Mouse (Mus musculus): ENCODE measurements around the gene Parp4.

The Parp4 gene

DNA sequence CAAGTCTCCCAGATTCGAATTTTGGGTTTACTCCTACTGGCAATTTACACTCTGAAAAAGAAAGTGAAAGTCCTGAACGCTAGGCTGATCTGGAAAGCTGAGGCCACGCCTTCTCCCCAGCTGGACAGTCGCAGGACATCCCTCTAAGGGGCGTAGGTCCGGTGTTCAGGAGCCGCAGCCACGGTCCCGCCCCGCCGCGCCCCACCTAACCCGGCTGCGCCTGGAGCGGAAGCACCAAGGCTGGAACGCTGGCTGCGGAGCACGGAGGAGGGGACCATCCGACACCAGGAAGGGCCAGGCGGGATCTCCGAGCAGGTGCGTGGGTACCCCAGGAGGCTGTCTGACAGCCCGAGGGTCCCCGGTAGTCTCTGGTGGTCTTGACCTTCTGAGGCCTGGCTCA is at the start of gene Parp4, which contains the start of gene Cenpj:
TSS of gene Parp4 (plus strand) at position 204 of the 400 bp plus-strand sequence.
TSS of gene Cenpj (minus strand) at position 10 of the 400 bp plus-strand sequence.
- DNase-seq (ENCODE audit: low read depth, low spot score): peak; percentile 93

DNA sequence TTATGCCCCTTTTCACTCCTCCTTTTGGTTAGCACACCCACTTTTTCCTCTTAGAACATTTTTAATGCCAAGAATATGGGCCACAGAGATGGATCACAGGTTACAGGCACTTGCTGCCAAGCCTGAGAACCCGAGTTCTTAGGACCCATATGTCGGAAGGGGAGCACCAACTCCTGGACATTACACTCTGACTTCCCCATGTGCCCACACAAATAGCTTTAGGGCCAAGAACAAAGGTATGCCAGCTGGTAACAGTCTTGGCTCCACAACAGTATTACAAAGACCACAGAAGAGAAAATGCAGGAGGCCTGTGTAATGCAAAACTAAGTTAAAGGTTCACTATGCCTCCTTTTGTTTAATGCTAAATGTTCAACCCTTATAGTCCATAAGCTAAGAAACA is 44.6 kb upstream of the Parp4 start:
- no peak for DNase-seq (ENCODE audit: low read depth, low spot score)

DNA sequence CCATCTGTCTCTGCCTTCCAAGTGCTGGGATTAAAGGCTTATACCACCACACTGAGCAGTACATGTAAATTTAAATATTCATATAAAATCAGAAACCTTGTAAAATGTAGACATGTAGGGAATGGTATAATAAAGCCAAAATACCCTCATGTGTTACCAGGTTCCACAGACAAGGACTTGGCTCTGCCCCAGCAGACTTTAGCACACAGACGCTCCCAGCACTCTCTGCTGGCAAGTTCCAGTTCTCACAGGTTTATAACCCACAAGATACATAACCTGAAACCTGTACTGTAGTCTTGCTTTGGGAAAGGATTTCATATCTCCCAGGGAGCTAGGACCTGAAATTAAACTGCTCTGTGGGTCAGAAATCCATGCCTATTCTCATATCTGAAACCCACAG is 30.5 kb upstream of the Parp4 start:
- DNase-seq (ENCODE audit: low read depth, low spot score): no peak

DNA sequence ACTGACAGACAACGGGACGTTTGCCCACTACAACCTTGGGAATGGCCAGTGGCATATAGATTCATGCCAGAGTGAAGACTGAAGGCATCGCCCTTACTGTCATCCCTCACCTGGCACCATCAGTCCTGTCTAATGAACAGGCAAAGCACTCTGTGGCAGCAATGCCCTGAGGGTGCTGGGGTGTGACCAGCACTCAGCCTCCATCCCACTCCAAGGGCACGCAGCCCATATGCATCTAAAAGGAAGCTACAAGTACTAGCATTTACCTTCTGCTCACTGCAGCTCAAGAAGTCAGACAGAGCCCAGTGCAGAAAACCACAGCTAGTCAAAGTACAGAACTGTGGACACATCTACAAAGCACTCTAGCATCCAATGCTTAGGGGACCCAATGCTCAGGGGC is 29.9 kb upstream of the Parp4 start:
- DNase-seq (ENCODE audit: low read depth, low spot score): no peak

DNA sequence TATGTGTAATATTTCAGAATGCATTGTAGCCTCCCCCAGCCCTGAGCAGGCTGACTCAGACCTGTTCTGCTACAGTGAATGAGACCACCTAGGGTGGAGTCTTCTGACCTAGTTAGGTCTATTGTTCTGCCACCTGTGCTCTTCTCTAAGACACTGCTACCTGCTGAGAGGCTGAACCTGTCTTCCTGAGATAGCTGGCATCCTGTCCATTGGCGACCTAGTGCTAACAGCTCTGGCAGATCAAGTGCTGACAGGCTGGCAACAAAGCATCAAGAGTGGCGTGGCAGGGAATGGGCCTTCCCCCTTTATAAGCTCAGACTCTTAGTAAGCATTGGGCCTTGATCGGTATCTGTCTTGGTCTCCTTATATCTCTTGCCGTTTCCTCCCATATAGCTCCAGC is 24.5 kb upstream of the Parp4 start:
- no peak for DNase-seq (ENCODE audit: low read depth, low spot score)

DNA sequence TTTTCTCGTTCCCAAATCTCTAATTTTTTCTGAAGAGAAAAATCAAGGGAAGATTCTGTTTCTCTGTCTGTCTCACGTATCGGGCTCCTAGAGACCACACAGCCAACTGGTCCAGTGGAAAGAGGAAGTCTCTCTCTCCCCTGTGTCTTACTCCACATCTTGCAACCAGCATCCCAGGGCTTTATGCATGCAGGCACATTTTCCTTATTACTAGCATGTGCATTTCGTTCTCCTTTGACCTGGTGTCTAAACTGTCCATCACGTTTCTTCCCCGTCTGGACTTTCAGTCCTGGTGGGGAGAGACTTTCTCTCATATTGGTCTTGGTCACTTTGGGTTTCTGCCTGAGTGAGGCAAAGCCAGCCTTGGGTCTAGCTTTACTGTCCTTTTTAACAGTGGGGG is 22.5 kb upstream of the Parp4 start:
- DNase-seq (ENCODE audit: low read depth, low spot score): no peak

DNA sequence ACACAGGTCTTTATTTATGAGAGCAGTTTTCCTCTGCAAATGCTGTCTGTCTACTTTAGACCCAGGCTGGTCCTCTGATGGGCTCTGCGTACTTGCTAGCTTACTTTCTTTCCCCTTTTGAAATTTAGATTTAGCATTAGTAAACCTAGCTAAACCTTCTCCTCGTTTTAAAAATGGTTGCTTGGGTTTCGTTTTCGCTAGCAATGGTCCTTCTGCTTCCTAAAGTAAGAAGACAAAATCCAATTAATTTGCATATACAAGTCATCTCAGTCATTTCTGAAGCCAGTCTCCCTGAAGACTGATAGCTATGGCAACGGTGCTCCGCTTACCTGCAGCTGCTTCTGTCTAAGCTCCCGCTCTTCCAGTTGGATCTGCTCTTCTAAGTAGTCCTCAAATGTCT is 22.1 kb upstream of the Parp4 start:
- no peak for DNase-seq (ENCODE audit: low read depth, low spot score)

DNA sequence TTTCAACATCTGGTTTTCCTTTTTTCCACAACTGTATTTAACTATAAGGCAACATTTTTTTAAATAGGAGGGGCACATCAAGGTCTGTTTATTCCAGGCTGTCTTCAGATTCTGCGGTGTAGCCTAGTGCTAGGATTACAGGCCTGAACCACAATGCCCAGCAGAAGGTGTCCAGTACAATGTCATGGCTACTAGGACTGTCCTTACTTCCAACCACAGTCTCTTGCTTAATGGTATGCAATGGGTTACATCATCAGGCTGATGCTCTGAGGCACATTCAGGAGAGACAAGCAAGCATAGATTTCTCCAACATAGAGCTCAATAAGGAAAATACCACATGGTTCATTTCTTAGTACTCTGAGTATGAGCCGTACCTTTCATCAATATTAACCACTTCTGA is 20.7 kb upstream of the Parp4 start:
- DNase-seq (ENCODE audit: low read depth, low spot score): no peak

DNA sequence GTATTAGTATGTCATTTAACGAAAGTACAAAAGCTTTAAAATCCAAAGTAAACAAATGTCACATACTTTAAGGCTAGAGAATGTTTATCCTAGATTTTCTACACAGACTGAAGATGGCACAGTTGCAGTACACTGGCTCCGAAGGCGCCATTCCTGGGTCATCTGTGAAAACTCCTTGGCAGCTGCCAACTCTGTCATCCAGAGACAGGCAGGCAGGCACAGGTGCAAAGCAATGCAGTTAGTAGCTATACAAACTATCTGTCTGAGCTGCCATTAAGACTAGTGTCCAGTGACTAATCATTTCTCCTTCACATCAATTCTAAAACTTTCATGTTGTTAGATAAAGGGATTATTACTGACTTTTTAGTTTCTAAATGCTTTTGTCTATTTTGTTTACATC is 16.3 kb upstream of the Parp4 start:
- DNase-seq (ENCODE audit: low read depth, low spot score): no peak

DNA sequence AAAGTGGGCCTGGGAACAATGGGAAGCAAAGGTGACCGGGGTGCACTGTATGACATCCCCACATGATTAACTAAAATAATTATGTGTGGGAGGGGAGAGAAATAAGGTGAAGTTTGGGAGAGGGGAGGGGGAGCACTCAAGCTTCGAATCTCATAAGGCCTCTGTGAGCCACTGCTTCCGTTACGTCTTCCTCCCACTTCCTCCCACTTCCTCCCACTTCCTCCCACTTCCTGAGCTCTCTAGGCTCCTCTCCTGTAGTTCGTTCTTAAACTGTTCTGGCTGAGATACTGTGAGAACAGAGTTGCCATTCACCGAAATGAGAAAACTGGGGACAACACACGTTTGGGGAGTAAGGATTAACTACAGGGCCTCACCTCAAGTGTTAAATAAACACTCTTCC is 7.9 kb upstream of the Parp4 start:
- no peak for DNase-seq (ENCODE audit: low read depth, low spot score)

DNA sequence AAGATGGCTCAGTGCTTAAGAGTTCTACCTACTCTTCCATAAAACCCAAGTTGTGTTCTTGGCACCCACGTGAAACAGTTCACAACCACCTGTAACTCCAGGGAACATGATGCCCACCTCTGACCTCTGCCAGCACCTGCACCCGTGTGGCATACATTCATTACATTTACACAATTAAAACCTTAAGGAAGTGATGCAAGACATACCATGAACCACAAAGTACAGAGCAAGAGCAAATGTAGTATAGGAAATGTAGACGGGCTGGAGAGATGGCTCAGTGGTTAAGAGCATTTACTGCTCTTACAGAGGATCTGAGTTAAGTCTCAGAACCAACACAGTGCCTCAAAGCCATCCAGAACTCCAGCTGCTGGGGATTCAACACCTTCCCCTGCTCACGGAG is 6.4 kb upstream of the Parp4 start:
- no peak for DNase-seq (ENCODE audit: low read depth, low spot score)

DNA sequence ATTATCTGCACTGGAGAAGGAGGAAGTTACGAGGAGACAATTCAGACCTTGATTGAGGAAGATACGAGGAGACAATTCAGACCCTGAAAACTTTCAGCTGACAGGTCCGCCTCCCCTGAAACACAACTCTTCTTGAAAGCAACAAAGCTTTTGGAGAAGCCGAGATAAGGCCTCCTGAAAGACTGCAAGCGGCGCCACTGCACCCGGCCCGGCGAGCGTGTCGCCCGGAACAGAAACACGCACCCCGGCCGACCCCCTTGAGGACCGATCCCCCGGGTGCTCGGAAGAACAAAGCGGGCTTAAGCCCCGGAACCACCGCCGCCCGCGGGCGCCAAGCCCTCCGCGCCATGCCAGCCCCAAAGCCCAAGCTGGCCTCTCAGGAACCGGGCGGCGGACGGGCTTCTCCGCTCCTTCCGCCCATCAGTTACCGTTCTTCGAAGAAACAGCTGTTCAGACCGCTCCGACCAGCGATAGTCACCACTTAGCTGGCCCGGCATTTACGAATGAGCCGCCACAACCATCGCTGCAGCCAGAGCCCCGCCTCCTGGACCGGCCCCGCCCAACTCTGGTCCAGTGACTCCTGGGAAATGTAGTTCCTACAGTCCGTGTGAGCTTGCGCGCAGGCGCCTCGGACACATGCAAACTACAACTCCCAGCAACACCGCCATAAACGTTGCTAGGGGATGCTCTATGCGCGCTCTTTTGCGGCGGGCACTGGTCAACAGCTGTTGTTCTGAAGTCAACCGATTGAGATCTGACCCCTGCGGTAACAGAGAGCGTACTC is 3.9 kb upstream of the Parp4 start:
- DNase-seq (ENCODE audit: low read depth, low spot score): peak; percentile 93

DNA sequence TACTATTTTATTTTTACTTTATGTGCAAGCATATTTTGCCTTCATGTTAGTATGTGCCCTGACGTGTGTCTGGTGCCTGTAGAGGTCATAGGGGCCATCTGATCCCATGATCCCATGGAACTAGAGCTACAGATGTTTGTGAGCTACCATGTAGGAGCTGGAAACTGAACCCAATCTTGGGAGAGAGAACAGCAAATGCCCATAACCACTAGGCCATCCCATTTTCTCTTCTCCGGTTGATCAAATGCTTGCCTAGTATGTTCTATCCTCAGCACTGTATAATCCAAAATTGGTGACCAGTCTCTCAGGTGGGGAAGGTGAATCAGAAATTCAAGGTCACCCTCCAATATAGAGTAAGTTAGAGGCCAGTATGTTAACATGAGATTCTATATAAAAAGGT is 2.9 kb upstream of the Parp4 start:
- no peak for DNase-seq (ENCODE audit: low read depth, low spot score)

DNA sequence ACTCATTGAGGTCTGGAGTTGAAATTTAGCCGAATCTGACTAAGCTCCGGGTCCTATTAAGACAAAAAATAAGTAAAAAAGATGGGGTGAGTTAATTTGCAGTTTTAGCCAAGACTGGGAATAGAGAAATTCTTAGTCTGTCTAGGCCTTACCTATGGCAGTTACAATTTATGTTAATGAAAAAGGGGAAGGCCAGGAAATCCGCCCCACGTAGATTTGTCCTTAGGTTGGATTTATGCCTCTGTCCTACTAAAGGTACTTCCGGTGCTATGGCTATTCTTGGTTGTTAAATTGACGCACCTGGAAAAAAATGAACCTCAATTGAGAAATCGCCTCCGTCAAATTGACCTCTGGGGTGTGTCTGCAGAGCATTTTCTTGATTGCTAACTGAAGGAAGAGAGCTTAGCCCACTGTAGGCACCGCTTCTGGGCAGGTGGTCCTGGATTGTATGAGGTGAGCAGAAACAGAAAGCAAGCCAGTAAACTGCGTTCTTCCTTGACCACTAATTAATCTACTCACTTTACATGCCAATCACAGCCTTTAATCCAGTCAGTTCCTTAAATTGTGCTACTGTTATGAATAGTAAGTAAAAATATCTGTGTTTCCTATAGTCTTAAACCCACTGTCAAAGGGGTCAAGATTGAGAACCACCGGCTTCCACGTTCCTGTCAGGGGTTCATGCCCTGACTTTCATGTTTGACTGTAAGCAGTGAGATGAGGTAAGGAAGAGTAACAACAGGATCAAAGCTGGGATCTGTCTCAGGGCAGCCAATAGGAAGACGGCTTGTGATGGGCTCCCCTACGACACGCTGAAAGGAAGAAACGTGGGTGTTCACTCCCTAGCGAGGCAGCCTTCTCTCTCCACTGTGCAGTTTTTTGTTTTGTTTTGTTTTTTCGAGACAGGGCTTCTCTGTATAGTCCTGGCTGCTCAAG is 816 bp downstream of the Parp4 start:
- no peak for DNase-seq (ENCODE audit: low read depth, low spot score)

DNA sequence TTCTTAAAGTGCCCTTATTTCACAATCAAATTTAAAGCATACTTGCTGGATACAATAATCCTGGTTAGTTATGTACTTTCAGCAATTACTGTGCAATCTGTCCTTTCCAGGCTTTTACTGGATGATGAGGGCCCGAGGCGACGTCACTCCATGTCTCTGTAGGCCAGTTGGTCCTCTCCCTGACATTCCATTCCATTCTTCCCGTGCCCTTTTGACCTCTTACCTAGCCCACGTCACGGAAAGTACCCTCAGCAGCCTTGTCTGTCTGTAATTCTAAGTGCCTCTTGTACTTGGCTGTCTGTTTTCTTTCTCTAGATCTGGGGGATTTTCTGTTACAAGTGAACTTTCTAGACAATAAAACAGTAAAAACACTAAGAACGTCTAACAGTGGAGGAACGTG is 3.6 kb downstream of the Parp4 start:
- DNase-seq (ENCODE audit: low read depth, low spot score): no peak

DNA sequence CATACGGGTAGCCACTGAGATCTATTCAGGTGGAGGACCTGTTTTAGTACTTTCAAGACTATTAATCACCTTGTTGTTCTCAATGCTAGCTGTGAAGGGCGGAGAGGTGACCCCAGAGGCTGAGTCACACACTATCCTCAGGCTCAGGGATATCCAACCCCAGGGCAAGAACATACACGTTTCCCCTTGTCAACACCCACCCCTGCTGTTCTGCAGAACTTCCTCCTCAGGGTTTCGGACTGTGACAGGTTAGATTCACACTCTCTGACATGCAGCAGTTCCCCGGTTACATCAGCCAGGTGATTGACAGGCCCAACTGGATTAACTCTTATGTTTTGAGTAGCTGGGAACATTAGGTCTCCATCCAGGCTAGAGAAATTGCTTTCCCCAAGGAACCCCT is 5.7 kb downstream of the Parp4 start:
- DNase-seq (ENCODE audit: low read depth, low spot score): no peak

DNA sequence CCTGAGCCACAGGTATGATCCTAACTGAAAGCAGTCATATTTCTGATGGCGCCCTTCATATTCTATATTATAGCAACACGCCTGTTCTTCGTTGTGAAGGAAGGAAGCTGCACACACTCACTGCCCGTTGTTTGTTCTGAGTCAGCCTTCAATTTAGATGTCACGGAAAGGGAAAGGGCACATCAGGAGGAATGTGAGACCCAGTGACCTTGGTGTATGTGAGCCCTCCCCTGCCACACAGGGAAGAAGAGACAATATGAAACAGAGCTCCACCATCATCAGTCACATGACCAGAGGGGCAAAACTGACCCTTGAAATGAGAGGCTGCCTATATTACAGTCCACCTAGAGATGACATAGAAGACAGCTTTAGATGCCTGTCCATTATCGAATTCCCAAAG is 6.9 kb downstream of the Parp4 start:
- DNase-seq (ENCODE audit: low read depth, low spot score): no peak

DNA sequence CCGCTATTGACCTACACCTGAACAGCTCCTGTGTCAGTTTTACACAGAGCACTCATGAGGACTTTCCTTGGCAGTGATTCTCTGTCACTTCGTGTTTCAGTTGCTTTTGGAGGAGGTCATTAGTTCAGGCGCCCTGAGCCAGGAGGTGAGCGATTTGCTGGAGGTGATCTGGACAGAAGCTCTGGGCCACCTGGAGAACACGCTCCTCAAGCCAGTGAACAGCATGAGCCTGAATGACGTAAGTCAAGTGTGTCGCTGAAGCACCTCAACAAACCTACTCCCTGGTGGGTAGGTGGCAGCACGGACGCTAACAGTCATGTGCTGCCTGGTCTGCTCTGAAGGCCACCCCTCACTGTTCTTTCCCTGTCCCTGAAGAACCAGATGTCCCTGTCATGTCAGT is 16.8 kb downstream of the Parp4 start:
- no peak for DNase-seq (ENCODE audit: low read depth, low spot score)

DNA sequence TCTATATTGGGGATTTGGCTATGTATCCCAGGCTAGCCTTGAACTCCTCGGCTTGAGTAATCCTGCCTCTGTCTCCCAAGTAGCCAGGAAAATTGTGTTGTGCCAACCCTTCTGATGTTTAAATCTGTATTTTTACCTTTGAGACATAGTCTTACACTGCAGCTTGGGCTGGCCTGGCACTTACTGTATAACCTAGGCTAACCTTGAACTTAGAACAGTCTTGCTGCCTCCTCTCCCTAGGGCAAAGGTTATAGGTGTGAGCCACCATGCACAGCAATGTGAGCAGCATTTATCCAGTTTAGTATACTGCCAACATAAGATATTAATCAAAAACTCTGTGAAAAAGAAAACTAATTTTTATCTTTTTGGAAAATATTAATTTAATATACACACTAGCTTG is 19.4 kb downstream of the Parp4 start:
- no peak for DNase-seq (ENCODE audit: low read depth, low spot score)

DNA sequence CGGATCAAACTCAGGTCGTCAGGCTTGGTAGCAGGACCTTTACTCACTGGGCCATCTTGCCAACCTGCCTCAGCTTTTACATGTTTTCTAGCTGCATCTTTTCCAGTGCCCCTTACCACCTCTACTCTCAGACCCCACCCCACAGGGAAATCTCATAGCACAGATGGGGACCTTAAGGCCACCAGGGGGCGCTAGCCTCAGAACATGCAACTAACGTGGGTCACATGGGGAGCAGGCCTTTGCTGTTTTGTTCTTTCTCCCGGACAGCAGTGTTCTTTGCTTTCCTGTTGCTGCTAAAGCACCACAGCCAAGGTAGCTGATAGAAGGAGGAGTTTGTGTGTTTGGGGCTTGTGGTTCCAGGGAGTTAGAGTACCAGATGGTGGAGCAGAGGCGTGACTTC is 23.3 kb downstream of the Parp4 start:
- peak; percentile 43 for DNase-seq (ENCODE audit: low read depth, low spot score)

DNA sequence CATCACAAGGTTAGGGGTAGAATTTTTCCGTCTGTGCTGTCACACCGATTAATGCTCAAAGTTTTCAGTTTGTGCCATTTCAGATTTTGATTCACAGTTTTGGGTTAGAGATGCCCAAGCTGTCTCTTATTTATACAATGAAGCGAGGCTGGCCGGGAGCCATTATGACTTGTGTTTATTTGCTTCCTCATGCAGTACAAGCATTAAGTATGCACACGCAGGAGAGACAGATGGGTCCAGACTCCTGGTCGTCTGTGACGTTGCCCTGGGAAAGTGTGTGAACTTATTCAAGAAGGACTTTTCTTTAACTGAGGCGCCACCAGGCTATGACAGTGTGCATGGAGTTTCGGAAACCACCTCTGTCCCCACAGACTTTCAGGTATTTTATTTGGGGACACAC is 26.6 kb downstream of the Parp4 start:
- no peak for DNase-seq (ENCODE audit: low read depth, low spot score)

DNA sequence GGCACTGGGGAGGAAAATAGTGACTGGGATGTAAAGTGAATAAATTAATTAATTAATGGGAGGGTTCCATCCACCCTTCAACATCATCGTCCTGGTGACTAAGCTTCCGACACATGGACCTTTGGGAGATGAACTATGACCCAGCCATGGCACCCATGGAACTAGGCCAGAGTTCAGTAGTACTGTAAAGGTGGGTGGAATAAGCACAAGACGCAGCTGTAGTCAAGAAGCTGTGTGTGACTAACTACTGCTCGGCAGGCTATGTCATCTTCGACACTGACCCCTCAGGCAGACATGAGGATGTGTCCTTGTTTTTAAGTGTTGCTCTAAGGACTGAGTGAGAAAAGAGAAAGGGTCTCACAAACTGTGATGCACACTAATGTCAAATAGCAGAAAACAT is 29.0 kb downstream of the Parp4 start:
- DNase-seq (ENCODE audit: low read depth, low spot score): no peak

DNA sequence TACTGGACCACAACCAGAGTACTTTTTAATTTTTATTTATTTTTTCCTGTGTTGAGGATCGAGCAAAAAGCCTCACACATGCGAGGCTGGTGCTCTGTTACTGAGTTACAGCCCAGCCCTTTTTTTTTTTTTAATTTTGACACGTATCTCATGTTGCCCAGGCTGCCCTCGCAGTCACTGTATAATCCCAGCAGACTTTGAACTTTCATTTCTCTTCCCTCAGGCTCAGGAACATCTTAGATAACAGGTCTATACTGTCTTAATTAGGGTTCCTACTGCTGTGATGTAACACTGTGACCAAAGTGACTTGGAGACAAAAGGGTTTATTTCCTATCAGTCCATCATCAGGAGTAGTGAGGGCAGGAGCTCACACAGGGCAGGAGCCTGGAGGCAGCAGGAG is 29.7 kb downstream of the Parp4 start:
- no peak for DNase-seq (ENCODE audit: low read depth, low spot score)

Data from 3T3-L1 (cell line).